24 mouse cellular contexts compared by ENCODE assay signal in genomic region chr3:119729863-119730262, GRCm38 (mm10).
"Had no signal": no experiment of that assay in that cellular context is flagged by ENCODE, and none has a peak within 500 bp of the region (broad histone marks: within the 10 kb centered on the region; RNA-seq: fewer than 3 reads in every experiment).

No protein-coding gene starts in this region.

- H3K4me1 ChIP-seq: heart, embryonic 15.5 days; hindbrain, embryonic 15.5 days; limb, embryonic 13.5 days; limb, embryonic 15.5 days; liver, embryonic 12.5 days had no signal

- H3K9me3 ChIP-seq: heart, embryonic 13.5 days; heart, embryonic 15.5 days; hindbrain, embryonic 13.5 days; hindbrain, embryonic 15.5 days; limb, embryonic 13.5 days; limb, embryonic 15.5 days; liver, embryonic 12.5 days had no signal

- ATAC-seq: hindbrain, postnatal 0 days; intestine, embryonic 16.5 days; liver, embryonic 12.5 days had no signal

- H3K4me2 ChIP-seq: heart, embryonic 11.5 days; heart, embryonic 13.5 days; heart, embryonic 15.5 days; hindbrain, embryonic 13.5 days; hindbrain, embryonic 15.5 days; limb, embryonic 13.5 days; limb, embryonic 15.5 days; liver, embryonic 12.5 days had no signal

- H3K27ac ChIP-seq: heart, adult 2 months; heart, embryonic 13.5 days; heart, embryonic 15.5 days; hindbrain, embryonic 13.5 days; hindbrain, embryonic 15.5 days; hindbrain, postnatal 0 days; layer of hippocampus, adult 2 months; limb, embryonic 13.5 days; limb, embryonic 15.5 days; liver, embryonic 12.5 days had no signal

- H3K4me3 ChIP-seq: heart, adult 2 months; heart, embryonic 13.5 days; heart, embryonic 15.5 days; hindbrain, embryonic 13.5 days; hindbrain, embryonic 15.5 days; layer of hippocampus, adult 2 months; limb, embryonic 13.5 days; limb, embryonic 15.5 days; liver, embryonic 12.5 days had no signal

- H3K9ac ChIP-seq: heart, embryonic 13.5 days; heart, embryonic 15.5 days; hindbrain, embryonic 13.5 days; hindbrain, embryonic 15.5 days; limb, embryonic 13.5 days; limb, embryonic 15.5 days; liver, embryonic 12.5 days had no signal

- DNase-seq: gastrocnemius, postnatal 14 days; gastrocnemius, postnatal 36 days; heart, adult 11 months; heart, adult 2 months; heart, postnatal 14 days; heart, postnatal 36 days; kidney, adult 11 months; kidney, adult 8-10 months; kidney, postnatal 10 days; kidney, postnatal 25 days; kidney, postnatal 4 days; layer of hippocampus, postnatal 36 days; left cerebral cortex, postnatal 4 days had no signal

- H3K27me3 ChIP-seq: heart, embryonic 13.5 days; heart, embryonic 15.5 days; hindbrain, embryonic 13.5 days; hindbrain, embryonic 15.5 days; limb, embryonic 13.5 days; limb, embryonic 15.5 days; liver, embryonic 12.5 days had no signal
